Mouse (Mus musculus) thymus, adult 2 months (tissue): ENCODE measurements around the gene Cped1.

Experiments used
- CTCF ChIP-seq: fragments of 200-500 bp; IDR thresholded peaks from 2 replicates; pipeline ENCODE4 v1.5.1; 2012; ENCODE audit warnings: mild to moderate bottlenecking, control low read depth, low read length, moderate library complexity, borderline replicate concordance; ENCODE audit not compliant: control insufficient read depth, poor library complexity, insufficient read depth; ENCODE audit errors: extremely low read depth
- POLR2A ChIP-seq: fragments of 200-500 bp; IDR thresholded peaks from 2 replicates; pipeline ENCODE4 v1.6.1; 2012; ENCODE audit warnings: mild to moderate bottlenecking, low read length, control low read depth, moderate library complexity; ENCODE audit not compliant: control insufficient read depth, poor library complexity, insufficient read depth; ENCODE audit errors: extremely low read depth

GRCm38 (mm10) chr6:22049093-22049492 is 63.4 kb downstream of the Cped1 start:
- TF ChIP-seq CTCF (no peak), POLR2A (no peak)
